Mouse (Mus musculus): ENCODE results near the gene Ogdhl. TPM values are rescaled to one million over a fixed set of nuclear protein-coding genes. Genes with fewer than 3 reads are reported as not detected.

The Ogdhl gene
- polyA plus RNA-seq, 1 experiment: 3.9 TPM

GRCm38 (mm10) chr14:32364359-32364758 lies 42.5 kb downstream of the Ogdhl start:
- H3K4me1 ChIP-seq (ENCODE audit: control insufficient read depth, insufficient read depth, low read length): no peaks in the 10 kb centered on the region
- TF ChIP-seq CTCF (IDR thresholded peaks at IDR 0.05; ENCODE audit: control insufficient read depth, insufficient read depth, low read length) (no peak), POLR2A (IDR thresholded peaks at IDR 0.05; ENCODE audit: borderline replicate concordance, control insufficient read depth, low read depth, low read length) (no peak)
- H3K27ac ChIP-seq (ENCODE audit: control insufficient read depth, insufficient read depth, low read depth, low read length, poor library complexity): no peak overlapping the region
- WGBS: 59% methylated on average over 7 of the region's 7 CpGs
- no peak overlapping the region for H3K4me3 ChIP-seq (replicated peaks; ENCODE audit: control insufficient read depth, low read depth, low read length)

- Histone ChIP-seq H3K27ac (ENCODE audit: control insufficient read depth, insufficient read depth, low read depth, low read length, poor library complexity) (no peak overlapping the region), H3K4me3 (replicated peaks; ENCODE audit: control insufficient read depth, low read depth, low read length) (no peak overlapping the region), H3K4me1 (ENCODE audit: control insufficient read depth, insufficient read depth, low read length) (no peaks in the 10 kb centered on the region; the same call in 1 of the 2 replicates)
- no peak for TF ChIP-seq POLR2A (IDR thresholded peaks at IDR 0.05; ENCODE audit: borderline replicate concordance, control insufficient read depth, low read depth, low read length)
- TF ChIP-seq CTCF (IDR thresholded peaks at IDR 0.05; ENCODE audit: control insufficient read depth, insufficient read depth, low read length): no peak
- WGBS: 66% methylated on average over 7 of the region's 7 CpGs
Measured at GRCm38 (mm10) chr14:32369756-32370155, 47.9 kb downstream of the Ogdhl start.

- no peak overlapping the region for H3K4me3 ChIP-seq (replicated peaks; ENCODE audit: control insufficient read depth, low read depth, low read length)
- TF ChIP-seq POLR2A (IDR thresholded peaks at IDR 0.05; ENCODE audit: borderline replicate concordance, control insufficient read depth, low read depth, low read length) (no peak), CTCF (IDR thresholded peaks at IDR 0.05; ENCODE audit: control insufficient read depth, insufficient read depth, low read length) (no peak)
- H3K4me1 ChIP-seq (ENCODE audit: control insufficient read depth, insufficient read depth, low read length): no peaks in the 10 kb centered on the region; the same call in 1 of the 2 replicates
- no peak overlapping the region for H3K27ac ChIP-seq (ENCODE audit: control insufficient read depth, insufficient read depth, low read depth, low read length, poor library complexity)
- WGBS: 89% methylated on average over 2 of the region's 2 CpGs
Measured at GRCm38 (mm10) chr14:32372510-32372909, 50.7 kb downstream of the Ogdhl start.

- TF ChIP-seq CTCF (IDR thresholded peaks at IDR 0.05; ENCODE audit: control insufficient read depth, insufficient read depth, low read length) (no peak), POLR2A (IDR thresholded peaks at IDR 0.05; ENCODE audit: borderline replicate concordance, control insufficient read depth, low read depth, low read length) (no peak)
- H3K4me3 ChIP-seq (replicated peaks; ENCODE audit: control insufficient read depth, low read depth, low read length): no peak overlapping the region
- no peaks in the 10 kb centered on the region for H3K4me1 ChIP-seq (ENCODE audit: control insufficient read depth, insufficient read depth, low read length)
- 25% methylated on average over 22 of the region's 22 CpGs for WGBS
- H3K27ac ChIP-seq (ENCODE audit: control insufficient read depth, insufficient read depth, low read depth, low read length, poor library complexity): no peak overlapping the region
Measured at GRCm38 (mm10) chr14:32379395-32380098, 57.7 kb downstream of the Ogdhl start.

GRCm38 (mm10) chr14:32380099-32380480 lies 58.3 kb downstream of the Ogdhl start:
- WGBS: 31% methylated on average over 3 of the region's 3 CpGs
- Histone ChIP-seq H3K27ac (ENCODE audit: control insufficient read depth, insufficient read depth, low read depth, low read length, poor library complexity) (no peak overlapping the region), H3K4me1 (ENCODE audit: control insufficient read depth, insufficient read depth, low read length) (no peaks in the 10 kb centered on the region), H3K4me3 (replicated peaks; ENCODE audit: control insufficient read depth, low read depth, low read length) (no peak overlapping the region)
- TF ChIP-seq CTCF (IDR thresholded peaks at IDR 0.05; ENCODE audit: control insufficient read depth, insufficient read depth, low read length): no peak
- TF ChIP-seq POLR2A (IDR thresholded peaks at IDR 0.05; ENCODE audit: borderline replicate concordance, control insufficient read depth, low read depth, low read length): no peak

GRCm38 (mm10) chr14:32381066-32381465 lies 59.2 kb downstream of the Ogdhl start:
- Histone ChIP-seq H3K27ac (ENCODE audit: control insufficient read depth, insufficient read depth, low read depth, low read length, poor library complexity) (no peak overlapping the region), H3K4me1 (ENCODE audit: control insufficient read depth, insufficient read depth, low read length) (no peaks in the 10 kb centered on the region), H3K4me3 (replicated peaks; ENCODE audit: control insufficient read depth, low read depth, low read length) (no peak overlapping the region)
- TF ChIP-seq POLR2A (IDR thresholded peaks at IDR 0.05; ENCODE audit: borderline replicate concordance, control insufficient read depth, low read depth, low read length) (no peak), CTCF (IDR thresholded peaks at IDR 0.05; ENCODE audit: control insufficient read depth, insufficient read depth, low read length) (no peak)
- WGBS: 30% methylated on average over 7 of the region's 7 CpGs

GRCm38 (mm10) chr14:32381619-32382018 lies 59.8 kb downstream of the Ogdhl start:
- no peak for TF ChIP-seq POLR2A (IDR thresholded peaks at IDR 0.05; ENCODE audit: borderline replicate concordance, control insufficient read depth, low read depth, low read length)
- no peak for TF ChIP-seq CTCF (IDR thresholded peaks at IDR 0.05; ENCODE audit: control insufficient read depth, insufficient read depth, low read length)

GRCm38 (mm10) chr14:32388196-32388595 lies 66.4 kb downstream of the Ogdhl start, which contains the start of gene 1700024G13Rik:
Gene 1700024G13Rik (minus strand): TSS chr14:32388391.
- Histone ChIP-seq H3K27ac (ENCODE audit: control insufficient read depth, insufficient read depth, low read depth, low read length, poor library complexity) (no peak within 1 kb of the TSS), H3K4me3 (replicated peaks; ENCODE audit: control insufficient read depth, low read depth, low read length) (no peak within 1 kb of the TSS), H3K4me1 (ENCODE audit: control insufficient read depth, insufficient read depth, low read length) (no peaks in the 10 kb centered on the region)
- whole genome bisulfite sequencing: 12% methylated on average over 13 of the region's 13 CpGs
- no peak for TF ChIP-seq CTCF (IDR thresholded peaks at IDR 0.05; ENCODE audit: control insufficient read depth, insufficient read depth, low read length)
- TF ChIP-seq POLR2A (IDR thresholded peaks at IDR 0.05; ENCODE audit: borderline replicate concordance, control insufficient read depth, low read depth, low read length): no peak

More at GRCm38 (mm10) chr14:32381619-32382018, 59.8 kb downstream of the Ogdhl start:
- H3K27ac ChIP-seq (ENCODE audit: control insufficient read depth, insufficient read depth, low read depth, low read length, poor library complexity): no peak overlapping the region
- H3K4me3 ChIP-seq (replicated peaks; ENCODE audit: control insufficient read depth, low read depth, low read length): no peak overlapping the region
- H3K4me1 ChIP-seq (ENCODE audit: control insufficient read depth, insufficient read depth, low read length): no peaks in the 10 kb centered on the region
- 45% methylated on average over 15 of the region's 15 CpGs for WGBS

Other genes starting within 250 kb of the Ogdhl start
- gene Oxnad1, start 236.6 kb upstream of the Ogdhl start, polyA plus RNA-seq (2011; ENCODE audit: insufficient read depth, insufficient read length, low replicate concordance, missing spikeins): 6.5 and 10.5 TPM in 2 replicates
- gene Dph3, start 236.3 kb upstream of the Ogdhl start, polyA plus RNA-seq (2011; ENCODE audit: insufficient read depth, insufficient read length, low replicate concordance, missing spikeins): 15.2 and 54.2 TPM in 2 replicates
- not detected in 2 replicates for gene Msmb, start 180.0 kb upstream of the Ogdhl start, polyA plus RNA-seq (2011; ENCODE audit: insufficient read depth, insufficient read length, low replicate concordance, missing spikeins)
- gene Ncoa4, start 162.2 kb upstream of the Ogdhl start, polyA plus RNA-seq (2011; ENCODE audit: insufficient read depth, insufficient read length, low replicate concordance, missing spikeins): 108 and 110 TPM in 2 replicates
- 13.1 and 14.7 TPM in 2 replicates for gene Timm23, start 120.1 kb upstream of the Ogdhl start, polyA plus RNA-seq (2011; ENCODE audit: insufficient read depth, insufficient read length, low replicate concordance, missing spikeins)
- 16.8 and 20.8 TPM in 2 replicates for gene Parg, start 120.1 kb upstream of the Ogdhl start, polyA plus RNA-seq (2011; ENCODE audit: insufficient read depth, insufficient read length, low replicate concordance, missing spikeins)
- gene 1700024G13Rik, start 66.4 kb downstream of the Ogdhl start, polyA plus RNA-seq (2011; ENCODE audit: insufficient read depth, insufficient read length, low replicate concordance, missing spikeins): not detected in 2 replicates
- gene Slc18a3, start 142.8 kb downstream of the Ogdhl start, polyA plus RNA-seq (2011; ENCODE audit: insufficient read depth, insufficient read length, low replicate concordance, missing spikeins): not detected in 2 replicates
- not detected in 2 replicates for gene Chat, start 144.0 kb downstream of the Ogdhl start, polyA plus RNA-seq (2011; ENCODE audit: insufficient read depth, insufficient read length, low replicate concordance, missing spikeins)
- 5.5 and 6.9 TPM in 2 replicates for gene Ercc6, start 191.5 kb downstream of the Ogdhl start, polyA plus RNA-seq (2011; ENCODE audit: insufficient read depth, insufficient read length, low replicate concordance, missing spikeins)

All from bone marrow, adult 2 months (tissue).